Mouse (Mus musculus): ENCODE data around the gene Fth1.

DNA sequence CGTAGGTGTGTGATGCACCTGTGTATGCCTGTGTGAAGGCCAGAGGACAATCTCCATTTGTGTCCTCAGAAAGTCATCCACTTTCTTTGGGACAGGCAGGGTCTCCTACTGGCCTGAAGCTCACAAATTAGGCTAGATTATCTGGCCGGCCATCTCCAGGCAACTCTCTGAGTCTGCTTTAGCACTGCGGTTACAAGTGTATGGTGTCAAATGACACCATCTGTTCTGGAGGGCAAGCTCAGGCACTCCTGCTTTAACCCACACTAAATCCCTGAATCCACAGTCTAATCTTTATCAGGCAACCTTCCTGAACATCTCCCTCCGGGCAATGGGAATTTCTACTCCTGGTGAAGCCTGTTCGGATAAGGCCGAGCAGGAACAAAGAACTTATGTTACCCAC lies 6.8 kb downstream of the Fth1 start:
- TF ChIP-seq POLR2A (IDR thresholded peaks at IDR 0.05; ENCODE audit: insufficient read depth, low read depth, low read length) (no peak), CTCF (IDR thresholded peaks at IDR 0.05) (no peak)

All from heart, adult 2 months (tissue).